Mouse (Mus musculus) liver, adult 2 months (tissue): ENCODE results near the gene Klhl29. TPM values are rescaled to one million over a fixed set of nuclear protein-coding genes. Genes with fewer than 3 reads are reported as not detected.
A peak's percentile ranks its signal among the peaks of the same experiment; 100 is the strongest.

Experiments used
- DNase-seq: peaks from one replicate; pipeline ENCODE4 v3.0.0-alpha.2; 2011; ENCODE audit warnings: low read depth, low spot score; ENCODE audit errors: extremely low read depth
- H3K27ac ChIP-seq: fragments of 200-500 bp; replicated peaks from 2 replicates; pipeline ENCODE4 v1.5.1; 2012; ENCODE audit warnings: low read depth, mild to moderate bottlenecking, control low read depth, inconsistent platforms, low read length; ENCODE audit not compliant: insufficient read depth
- H3K27me3 ChIP-seq: fragments of 200-500 bp; 2 replicates; pipeline ENCODE4 v1.6.1; 2012; ENCODE audit warnings: mild to moderate bottlenecking, moderate library complexity, low read length, inconsistent platforms; ENCODE audit not compliant: control insufficient read depth, insufficient read depth
- H3K36me3 ChIP-seq: fragments of 200-500 bp; 2 replicates; pipeline ENCODE4 v1.6.1; 2012; ENCODE audit warnings: low read length, inconsistent platforms; ENCODE audit not compliant: control insufficient read depth, insufficient read depth
- H3K4me1 ChIP-seq: fragments of 200-500 bp; 2 replicates; pipeline ENCODE4 v1.6.1; 2011; ENCODE audit warnings: low read length; ENCODE audit not compliant: control insufficient read depth, insufficient read depth
- H3K4me3 ChIP-seq: fragments of 200-500 bp; 2 replicates; pipeline ENCODE4 v1.5.1; 2011; ENCODE audit warnings: low read depth, mild to moderate bottlenecking, control low read depth, low read length, moderate library complexity; ENCODE audit not compliant: insufficient read depth
- H3K79me2 ChIP-seq: fragments of 200-500 bp; 2 replicates; pipeline ENCODE4 v1.6.1; 2012; ENCODE audit warnings: inconsistent platforms, mild to moderate bottlenecking, low read length, moderate library complexity; ENCODE audit not compliant: control insufficient read depth, insufficient read depth
- H3K9ac ChIP-seq: fragments of 200-500 bp; 2 replicates; pipeline ENCODE4 v1.6.1; 2012; ENCODE audit warnings: low read depth, mild to moderate bottlenecking, control low read depth, inconsistent platforms, low read length
- CTCF ChIP-seq: fragments of 200-500 bp; IDR thresholded peaks from 2 replicates; pipeline ENCODE4 v1.5.1; 2011; ENCODE audit warnings: low read depth, low read length, control low read depth
- POLR2A ChIP-seq: fragments of 200-500 bp; IDR thresholded peaks from 2 replicates; pipeline ENCODE4 v1.6.1; 2011; ENCODE audit warnings: low read length, control low read depth; ENCODE audit not compliant: insufficient read depth; ENCODE audit errors: extremely low read depth
- WGBS: fragments of 180-500 bp; shearing (Covaris S2); methylation state at CpG from one replicate; pipeline ENCODE4 v1.1.7; 2018; 5-methylcytosine and 5-hydroxymethylcytosine counted together
- polyA plus RNA-seq: library from polyadenylated mRNA; depleted of rRNA; stranded (reverse); fragments of >200 nt; gene quantifications from 2 replicates; pipeline ENCODE4 v1.2.3, GENCODE M21; 2012
- total RNA-seq: library from RNA; depleted of rRNA; stranded (reverse); fragments of >200 nt; gene quantifications from 2 replicates; pipeline ENCODE4 v1.2.3, GENCODE M21; 2014

Klhl29 gene
- total and polyA plus RNA-seq, 2 experiments: under 0.01 to 0.10 TPM

DNA sequence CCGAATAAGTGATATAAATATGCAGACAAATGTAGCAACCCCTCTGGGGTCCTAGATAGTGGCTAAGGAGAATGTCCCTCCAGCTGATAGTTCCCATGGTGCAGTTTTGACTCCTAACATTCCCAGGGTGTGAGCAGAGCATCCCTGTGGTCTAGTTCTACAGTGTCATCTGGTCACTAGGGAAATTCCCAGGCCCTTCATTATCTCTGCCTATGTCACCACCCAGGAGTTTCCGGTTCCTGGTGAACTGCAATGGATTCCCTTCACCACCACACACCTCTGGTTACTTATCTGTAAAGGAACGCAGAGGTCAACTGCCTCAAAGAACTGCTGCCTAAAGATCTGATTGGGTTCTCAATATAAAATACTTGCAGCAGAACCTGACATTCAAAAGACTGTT is 54.5 kb downstream of the Klhl29 start:
- H3K27ac ChIP-seq: no peak overlapping the region
- no peaks in the 10 kb centered on the region for H3K27me3 ChIP-seq
- no peak for TF ChIP-seq POLR2A
- TF ChIP-seq CTCF: no peak
- H3K79me2 ChIP-seq: no peaks in the 10 kb centered on the region
- no peaks in the 10 kb centered on the region for H3K4me1 ChIP-seq
- no peak overlapping the region for H3K9ac ChIP-seq
- H3K4me3 ChIP-seq: no peak overlapping the region
- DNase-seq: no peak
- no peaks in the 10 kb centered on the region for H3K36me3 ChIP-seq
- WGBS: 73% methylated on average over 3 of the region's 3 CpGs

DNA sequence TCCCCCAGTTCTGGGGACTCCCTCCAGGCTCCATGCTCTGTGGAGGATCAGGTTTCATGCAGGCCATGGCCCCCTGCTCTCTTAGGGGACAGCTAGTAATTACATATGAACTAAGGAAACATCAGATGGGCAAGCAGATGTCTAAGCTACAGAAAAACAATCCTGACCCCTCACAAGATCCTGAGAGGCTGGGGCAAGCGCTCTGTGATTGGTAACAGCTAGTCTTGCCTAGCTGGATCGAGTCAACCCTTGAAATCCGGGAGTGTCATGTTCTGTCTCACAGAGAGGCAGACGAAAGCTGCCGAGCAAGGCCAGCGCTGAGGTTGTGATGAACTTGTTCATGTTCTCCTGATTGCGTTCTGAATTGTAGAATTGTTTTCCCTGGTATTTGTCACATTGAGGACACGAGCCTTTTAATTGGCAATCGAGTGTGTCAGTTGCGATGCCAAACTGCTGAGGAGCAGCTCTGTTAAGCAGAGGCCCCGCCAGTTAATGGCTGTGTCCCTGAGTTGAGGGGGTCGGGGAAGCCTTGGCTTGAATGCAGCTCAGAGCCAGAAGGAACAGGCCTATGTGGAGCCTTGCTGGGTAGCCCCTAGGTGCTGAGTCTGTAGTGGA is 56.0 kb downstream of the Klhl29 start:
- no peak for DNase-seq
- H3K36me3 ChIP-seq: no peaks in the 10 kb centered on the region
- H3K79me2 ChIP-seq: no peaks in the 10 kb centered on the region
- H3K9ac ChIP-seq: no peak overlapping the region
- no peaks in the 10 kb centered on the region for H3K27me3 ChIP-seq
- no peak overlapping the region for H3K4me3 ChIP-seq
- H3K4me1 ChIP-seq: no peaks in the 10 kb centered on the region
- no peak overlapping the region for H3K27ac ChIP-seq
- 59% methylated on average over 12 of the region's 12 CpGs for WGBS
- TF ChIP-seq CTCF (no peak), POLR2A (no peak)

DNA sequence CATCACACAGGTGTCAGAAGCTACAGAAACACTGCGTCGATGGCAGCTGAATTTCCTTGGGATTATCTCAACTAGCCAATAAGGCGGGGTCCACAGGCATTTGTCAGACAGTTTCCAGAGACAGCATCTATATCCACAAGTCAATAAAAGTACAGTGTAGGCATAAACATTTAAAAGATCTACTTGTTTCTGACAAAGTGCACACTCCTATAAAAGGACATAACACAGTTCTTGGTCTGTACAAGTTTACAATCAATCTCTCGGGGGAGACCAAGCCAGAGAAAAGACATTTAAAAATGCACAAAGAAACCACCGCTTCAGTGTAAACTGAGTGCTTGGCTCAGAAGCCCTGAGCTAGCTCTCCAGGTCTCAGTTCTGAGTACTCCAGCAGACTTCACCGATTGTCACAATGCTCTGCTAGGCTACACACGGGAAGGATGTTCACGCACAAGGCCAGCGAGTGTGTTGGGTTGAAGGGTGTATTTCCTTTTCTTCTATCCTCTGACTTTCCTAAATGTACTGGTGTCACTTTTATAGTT is 59.4 kb downstream of the Klhl29 start:
- Histone ChIP-seq H3K79me2 (no peaks in the 10 kb centered on the region), H3K27me3 (no peaks in the 10 kb centered on the region), H3K36me3 (no peaks in the 10 kb centered on the region), H3K9ac (no peak overlapping the region), H3K4me3 (no peak overlapping the region), H3K4me1 (no peaks in the 10 kb centered on the region), H3K27ac (no peak overlapping the region)
- 84% methylated on average over 9 of the region's 9 CpGs for WGBS
- TF ChIP-seq POLR2A (no peak), CTCF (no peak)
- DNase-seq: no peak

DNA sequence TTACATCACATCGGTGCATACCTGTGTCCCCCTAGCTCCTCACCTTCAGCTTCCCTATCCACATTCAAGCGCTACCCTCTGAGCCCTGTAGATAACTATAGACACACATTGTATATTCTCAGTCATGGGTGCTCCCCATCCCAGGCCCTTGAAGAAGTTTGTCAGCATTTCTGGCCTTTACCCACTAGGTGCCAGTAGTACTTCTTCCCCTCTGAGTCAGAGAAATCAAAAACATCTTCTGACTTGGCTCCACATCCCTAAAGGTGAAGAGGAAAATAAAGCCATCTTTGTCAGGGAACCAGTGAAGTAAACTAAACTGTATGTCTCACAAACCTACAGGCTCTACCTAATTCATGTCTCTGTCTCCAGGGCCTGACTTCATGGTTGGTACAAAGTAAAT is 67.6 kb downstream of the Klhl29 start:
- no peak overlapping the region for H3K4me3 ChIP-seq
- TF ChIP-seq POLR2A (no peak), CTCF (no peak)
- 84% methylated on average over 2 of the region's 2 CpGs for WGBS

DNA sequence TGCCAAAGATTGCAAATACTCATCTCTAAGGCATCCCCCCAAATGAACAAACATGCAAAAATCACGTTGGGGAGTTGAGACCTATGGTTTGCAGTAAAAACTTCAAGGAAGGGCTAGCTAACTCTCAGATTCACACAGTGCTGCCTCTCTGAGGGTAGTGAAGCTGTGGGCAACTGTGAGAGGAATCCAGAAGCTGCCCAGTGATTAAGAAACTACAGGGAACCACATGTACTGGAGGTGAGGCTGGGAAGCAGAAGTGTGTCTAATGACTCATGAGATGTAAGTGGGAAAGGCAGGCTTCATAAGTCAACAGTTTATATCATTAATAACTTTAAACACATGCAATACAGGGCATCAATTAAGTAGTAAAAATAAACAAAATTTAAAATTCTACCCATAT is 70.0 kb downstream of the Klhl29 start:
- no peak for DNase-seq
- no peak overlapping the region for H3K4me3 ChIP-seq
- no peaks in the 10 kb centered on the region for H3K36me3 ChIP-seq
- no peaks in the 10 kb centered on the region for H3K4me1 ChIP-seq
- no peaks in the 10 kb centered on the region for H3K79me2 ChIP-seq
- 29% methylated on average over 1 of the region's 1 CpGs for WGBS
- H3K9ac ChIP-seq: no peak overlapping the region
- TF ChIP-seq CTCF (no peak), POLR2A (no peak)
- peaks cover 4% of the 10 kb centered on the region; the same call in 1 of the 2 replicates for H3K27me3 ChIP-seq
- H3K27ac ChIP-seq: no peak overlapping the region

More for the DNA sequence above, 67.6 kb downstream of the Klhl29 start:
- DNase-seq: no peak
- Histone ChIP-seq H3K27ac (no peak overlapping the region), H3K9ac (no peak overlapping the region), H3K36me3 (no peaks in the 10 kb centered on the region), H3K4me1 (no peaks in the 10 kb centered on the region), H3K27me3 (peaks cover 4% of the 10 kb centered on the region; the same call in 1 of the 2 replicates), H3K79me2 (no peaks in the 10 kb centered on the region)

DNA sequence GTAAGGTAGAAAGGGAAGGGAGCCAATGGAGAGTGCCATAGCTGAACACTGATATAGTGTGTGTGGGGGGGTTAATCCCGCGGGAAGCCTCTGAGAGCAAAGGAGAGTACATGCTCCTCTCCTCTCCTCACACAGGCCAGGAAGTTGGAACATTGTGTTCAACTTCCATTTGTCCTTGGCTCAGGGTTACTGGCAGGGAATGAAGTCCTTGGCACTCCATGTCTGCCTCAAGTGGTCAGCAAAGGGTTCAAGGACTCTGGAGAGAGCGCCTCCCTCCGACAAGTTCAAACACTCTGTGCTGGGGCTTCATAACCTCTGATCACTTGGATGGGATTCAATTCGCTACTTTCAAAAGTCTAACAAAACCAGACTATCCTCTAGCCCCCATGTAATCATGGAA is 71.6 kb downstream of the Klhl29 start:
- no peaks in the 10 kb centered on the region for H3K79me2 ChIP-seq
- H3K36me3 ChIP-seq: no peaks in the 10 kb centered on the region
- H3K4me1 ChIP-seq: no peaks in the 10 kb centered on the region
- 76% methylated on average over 5 of the region's 5 CpGs for WGBS
- H3K9ac ChIP-seq: no peak overlapping the region
- no peaks in the 10 kb centered on the region for H3K27me3 ChIP-seq
- TF ChIP-seq CTCF: no peak
- TF ChIP-seq POLR2A: no peak
- H3K4me3 ChIP-seq: no peak overlapping the region
- H3K27ac ChIP-seq: no peak overlapping the region
- peak; percentile 2 for DNase-seq
